Mouse (Mus musculus) gastrocnemius, adult 2 months (tissue): ENCODE results near the gene Ank3. TPM values are rescaled to one million over a fixed set of nuclear protein-coding genes. Genes with fewer than 3 reads are reported as not detected.
A peak's percentile ranks its signal among the peaks of the same experiment; 100 is the strongest.

Experiments
- DNase-seq: peaks from one replicate; pipeline ENCODE4 v3.0.0; 2022
- H3K27ac ChIP-seq: fragments of 200-600 bp; 2 replicates; pipeline ENCODE4 v1.8.1; 2022; ENCODE audit warnings: mild to moderate bottlenecking
- H3K4me3 ChIP-seq: fragments of 200-600 bp; 2 replicates; pipeline ENCODE4 v1.8.1; 2022; ENCODE audit warnings: mild to moderate bottlenecking, moderate library complexity
- CTCF ChIP-seq: fragments of 200-600 bp; IDR thresholded peaks from 2 replicates; pipeline ENCODE4 v1.8.1; 2022; ENCODE audit warnings: antibody characterized with exemption, mild to moderate bottlenecking, moderate library complexity
- intact Hi-C: fragments of 180-260 bp; cut with DNase I; formaldehyde crosslinking; loops from one replicate; pipeline ENCODE4 v1.15.1; 2025
- total RNA-seq, 2 experiments: library from RNA; stranded (reverse); gene quantifications; 2 replicates each; pipeline ENCODE4 v1.2.3; 2021

Gene Ank3
- total RNA-seq, 2 experiments from 2014 or later: 97.9 to 110 TPM

GRCm38 (mm10) chr10:69635910-69636656 is 237.5 kb downstream of the Ank3 start:
- Histone ChIP-seq H3K4me3 (no peak overlapping the region), H3K27ac (no peak overlapping the region)
- no peak for TF ChIP-seq CTCF
- intact Hi-C loops: no loop called here
- no peak for DNase-seq

- peak; percentile 39; the same call in 1 of the 2 replicates for TF ChIP-seq CTCF
- intact Hi-C loops: no loop called here
- Histone ChIP-seq H3K27ac (no peak overlapping the region), H3K4me3 (no peak overlapping the region)
- DNase-seq: no peak
Observed at GRCm38 (mm10) chr10:69639138-69639537, 240.6 kb downstream of the Ank3 start.

GRCm38 (mm10) chr10:69640617-69641016 is 242.0 kb downstream of the Ank3 start:
- Histone ChIP-seq H3K4me3 (no peak overlapping the region), H3K27ac (no peak overlapping the region)
- DNase-seq: no peak
- peak; percentile 17; the same call in 1 of the 2 replicates for TF ChIP-seq CTCF
- intact Hi-C loops: no loop called here

GRCm38 (mm10) chr10:69643481-69643880 is 244.9 kb downstream of the Ank3 start:
- intact Hi-C loops: no loop called here
- H3K27ac ChIP-seq: no peak overlapping the region; the same call in 1 of the 2 replicates
- DNase-seq: peak; percentile 39
- no peak overlapping the region for H3K4me3 ChIP-seq
- no peak for TF ChIP-seq CTCF

- intact Hi-C loops: no loop called here
Observed at GRCm38 (mm10) chr10:69643986-69644385, 245.4 kb downstream of the Ank3 start.

GRCm38 (mm10) chr10:69645311-69645802 is 246.8 kb downstream of the Ank3 start:
- intact Hi-C loops: no loop called here
- H3K4me3 ChIP-seq: no peak overlapping the region
- H3K27ac ChIP-seq: no peak overlapping the region
- TF ChIP-seq CTCF: no peak
- no peak for DNase-seq

More at GRCm38 (mm10) chr10:69643986-69644385, 245.4 kb downstream of the Ank3 start:
- DNase-seq: no peak
- Histone ChIP-seq H3K4me3 (no peak overlapping the region), H3K27ac (peak overlapping the region; percentile 20; the same call in 1 of the 2 replicates)
- TF ChIP-seq CTCF: no peak

GRCm38 (mm10) chr10:69645929-69646328 is 247.4 kb downstream of the Ank3 start:
- Histone ChIP-seq H3K4me3 (no peak overlapping the region), H3K27ac (no peak overlapping the region)
- no peak for DNase-seq
- intact Hi-C loops: no loop called here
- no peak for TF ChIP-seq CTCF

GRCm38 (mm10) chr10:69650074-69650473 is 251.5 kb downstream of the Ank3 start:
- H3K4me3 ChIP-seq: no peak overlapping the region
- TF ChIP-seq CTCF: no peak
- intact Hi-C loops: loop anchor here (5.0 kb wide), 1 partner anchor 113 kb away; no protein-coding TSS in a partner anchor
- no peak for DNase-seq
- no peak overlapping the region for H3K27ac ChIP-seq

GRCm38 (mm10) chr10:69652660-69653059 is 254.1 kb downstream of the Ank3 start:
- intact Hi-C loops: loop anchor here (5.0 kb wide), 1 partner anchor 115 kb away; no protein-coding TSS in a partner anchor
- Histone ChIP-seq H3K4me3 (peak overlapping the region; percentile 51), H3K27ac (peak overlapping the region; percentile 24)
- peak; percentile 59 for DNase-seq
- no peak for TF ChIP-seq CTCF

GRCm38 (mm10) chr10:69653121-69653677 is 254.6 kb downstream of the Ank3 start:
- DNase-seq: no peak
- H3K4me3 ChIP-seq: no peak overlapping the region
- H3K27ac ChIP-seq: peak overlapping the region; percentile 24; the same call in 1 of the 2 replicates
- intact Hi-C loops: loop anchor here (5.0 kb wide), 1 partner anchor 116 kb away; no protein-coding TSS in a partner anchor
- TF ChIP-seq CTCF: no peak

- intact Hi-C loops: loop anchor here (1.0 to 5.0 kb wide), 2 partner anchors 117 to 202 kb away; no protein-coding TSS in a partner anchor
- no peak for DNase-seq
- H3K27ac ChIP-seq: peak overlapping the region; percentile 24; the same call in 1 of the 2 replicates
- H3K4me3 ChIP-seq: no peak overlapping the region
- no peak for TF ChIP-seq CTCF
Observed at GRCm38 (mm10) chr10:69654176-69654575, 255.6 kb downstream of the Ank3 start.

GRCm38 (mm10) chr10:69654866-69655633 is 256.5 kb downstream of the Ank3 start:
- Histone ChIP-seq H3K27ac (peak overlapping the region; percentile 16; the same call in 1 of the 2 replicates), H3K4me3 (no peak overlapping the region)
- peak; percentile 80 for TF ChIP-seq CTCF
- DNase-seq: no peak
- intact Hi-C loops: loop anchor here (1.0 to 5.0 kb wide), 2 partner anchors 118 to 203 kb away; no protein-coding TSS in a partner anchor
